8 mouse cellular contexts compared by ENCODE assay signal in the genomic region with DNA sequence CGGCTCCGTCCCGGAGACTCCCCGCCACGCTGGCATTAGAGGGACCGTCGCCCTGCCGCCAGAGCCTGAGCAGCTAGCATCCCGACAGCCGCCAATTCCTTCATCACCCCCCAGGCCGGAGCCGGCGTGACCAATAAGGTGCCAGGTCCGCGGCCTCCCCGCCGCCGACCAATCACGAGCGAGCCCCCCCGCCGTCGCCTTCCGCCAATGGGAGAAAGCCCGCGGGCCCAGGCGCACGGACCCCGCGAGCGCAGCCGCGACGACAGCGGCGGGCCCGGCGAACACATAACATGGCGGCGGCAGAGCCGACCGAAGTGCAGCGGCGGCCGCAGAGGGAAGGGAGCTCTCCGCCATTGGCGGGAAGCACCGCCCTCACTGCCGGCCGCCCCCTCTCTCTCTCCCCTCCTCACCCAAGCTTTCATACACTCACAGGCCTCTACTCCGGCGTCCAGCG. TPM values are rescaled to one million over a fixed set of nuclear protein-coding genes. Genes with fewer than 3 reads are reported as not detected.
DNase-seq lines count a peak whose midpoint lies in the region; TF ChIP-seq lines count a peak whose summit lies in the region.

No protein-coding gene starts in this region.

- H3K4me1 ChIP-seq in cortical plate, adult 2 months (ENCODE audit: control insufficient read depth, insufficient read depth, low read length) = peaks cover 2% of the 10 kb centered on the region; the same call in 1 of the 2 replicates
- peaks cover 48% of the 10 kb centered on the region for H3K4me1 ChIP-seq in megakaryocyte, embryonic 14.5 days

- peak; percentile 82 for DNase-seq in adipocyte (ENCODE audit: low spot score)
- peak; percentile 93 to 96 for DNase-seq in gastrocnemius, adult 8-10 months (ENCODE audit: low spot score in 2 of 2)
- DNase-seq in induced T-regulatory cell, adult 2 months (ENCODE audit: low read depth) = peak; percentile 91
- DNase-seq in left cerebral cortex, adult 9 months (ENCODE audit: low spot score in 2 of 2) = peak; percentile 87 to 95
- DNase-seq in right cerebral cortex, adult 2 months (ENCODE audit: low spot score in 2 of 2) = peak; percentile 94
- DNase-seq in urinary bladder, postnatal 10 days (ENCODE audit: low spot score) = peak; percentile 85

- peak overlapping the region; percentile 75 for H3K4me3 ChIP-seq in cortical plate, adult 2 months (ENCODE audit: insufficient read depth, low read length)
- peak overlapping the region; percentile 95 for H3K4me3 ChIP-seq in megakaryocyte, embryonic 14.5 days (replicated peaks)

- peaks cover 2% of the 10 kb centered on the region for H3K27me3 ChIP-seq in megakaryocyte, embryonic 14.5 days (replicated peaks)

- no peak for TF ChIP-seq CTCF in cortical plate, adult 2 months (IDR thresholded peaks at IDR 0.05; ENCODE audit: extremely low read depth, insufficient read depth, low read length)

- TF ChIP-seq POLR2A in cortical plate, adult 2 months (IDR thresholded peaks at IDR 0.05; ENCODE audit: extremely low read depth, insufficient read depth, low read length) = peak; percentile 54; the same call in 1 of the 2 replicates

- H3K9me3 ChIP-seq in megakaryocyte, embryonic 14.5 days = no peaks in the 10 kb centered on the region

- H3K36me3 ChIP-seq in megakaryocyte, embryonic 14.5 days (replicated peaks; ENCODE audit: low read length) = no peaks in the 10 kb centered on the region

- H3K27ac ChIP-seq in cortical plate, adult 2 months (ENCODE audit: insufficient read depth, low read length) = peak overlapping the region; percentile 99

RNA-seq across cellular contexts. Expression of gene Nfyc, which starts 6.2 kb away (rescaled TPM):
- 87.5 and 88.5 TPM in 2 replicates for polyA plus RNA-seq in cortical plate, adult 2 months (2012; rRNA removed)
- 10 to 100 TPM; 38.3 to 42.7 (median 38.3) TPM for total RNA-seq in gastrocnemius, adult 8-10 months (2022)
- 53.3 and 73.4 TPM in 2 replicates for polyA plus RNA-seq in megakaryocyte, embryonic 14.5 days (2012; ENCODE audit: insufficient read depth, low replicate concordance)

RNA-seq across cellular contexts. Expression of gene Rims3, which starts 29.5 kb away (rescaled TPM):
- 95.7 and 102 TPM in 2 replicates for polyA plus RNA-seq in cortical plate, adult 2 months (2012; rRNA removed)
- total RNA-seq in gastrocnemius, adult 8-10 months (2022) = under 1 TPM in 2 of 4 experiments, not detected in 2; 0.02 to 0.11 TPM
- polyA plus RNA-seq in megakaryocyte, embryonic 14.5 days (2012; ENCODE audit: insufficient read depth, low replicate concordance) = 0.06 TPM in 1 of 2 replicates, not detected in the other

Comparison
In these comparisons a context has a peak if more than half of its experiments do, and no peak if none do; other contexts are left out.
1. Peak in every context shown above with its lines: DNase-seq, H3K4me3 ChIP-seq and H3K27ac ChIP-seq.
2. RNA of gene Rims3, which starts 29.5 kb away (polyA plus RNA-seq): 95.7 to 102 TPM in cortical plate, adult 2 months; 0.06 TPM in megakaryocyte, embryonic 14.5 days; every median in the first group is over 10 times any median in the second.